Mouse (Mus musculus) embryo, embryonic 11 days (tissue): ENCODE results near the gene Vkorc1.
"Not testable (repeated sequence)": the region's sequence is repeated elsewhere in the genome, so short reads cannot be mapped to it uniquely, and the experiment has no call there.

Source experiments
- DNase-seq: peaks from one replicate; pipeline ENCODE4 v3.0.0-alpha.2; 2015

The Vkorc1 gene

DNA sequence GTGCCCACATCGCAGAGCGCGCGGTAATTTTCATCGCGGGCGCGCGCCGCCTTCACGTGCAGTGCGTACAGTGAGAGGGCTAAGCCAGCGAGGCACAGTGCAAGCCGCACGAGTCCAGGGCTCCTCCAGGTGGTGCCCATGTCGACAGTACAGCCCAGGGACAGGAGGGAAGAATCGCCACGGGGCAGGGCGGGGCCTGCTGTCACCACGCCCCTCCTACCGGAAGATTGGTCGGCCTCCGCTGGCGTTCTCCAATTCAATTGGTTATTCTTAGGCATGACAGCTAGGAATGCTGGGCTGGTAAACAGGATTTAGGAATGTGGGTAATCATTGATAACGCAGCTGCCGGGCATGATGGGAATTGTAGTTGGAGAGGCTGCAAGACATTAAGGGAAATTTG is at the start of gene Vkorc1, which contains the start of gene Gm21974:
Vkorc1 (minus strand) TSS at position 176 of the 400 bp plus-strand sequence.
Gm21974 (minus strand) TSS at position 13 of the 400 bp plus-strand sequence.
- peak; percentile 95 for DNase-seq

DNA sequence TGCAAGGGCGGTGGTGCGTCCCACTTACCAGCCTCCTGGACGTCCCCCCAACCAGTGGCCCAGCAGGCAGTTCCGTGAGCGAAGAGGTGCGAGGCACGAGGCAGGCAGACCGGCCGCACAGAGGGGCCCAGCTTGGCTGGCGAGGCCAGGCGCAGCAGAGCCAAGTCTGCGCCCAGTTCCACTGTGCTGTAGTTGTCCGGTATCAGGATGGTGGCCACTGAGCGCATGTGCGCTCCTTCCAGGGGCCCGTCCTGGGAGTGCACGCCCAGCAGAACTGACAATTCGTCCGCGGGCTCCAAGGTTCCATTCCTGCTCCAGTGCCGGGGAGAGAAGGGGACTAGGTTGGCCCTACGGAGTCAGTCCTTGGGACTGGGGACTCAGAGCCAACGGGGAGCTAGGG is 49.2 kb upstream of the Vkorc1 start:
- DNase-seq = peak; percentile 49

DNA sequence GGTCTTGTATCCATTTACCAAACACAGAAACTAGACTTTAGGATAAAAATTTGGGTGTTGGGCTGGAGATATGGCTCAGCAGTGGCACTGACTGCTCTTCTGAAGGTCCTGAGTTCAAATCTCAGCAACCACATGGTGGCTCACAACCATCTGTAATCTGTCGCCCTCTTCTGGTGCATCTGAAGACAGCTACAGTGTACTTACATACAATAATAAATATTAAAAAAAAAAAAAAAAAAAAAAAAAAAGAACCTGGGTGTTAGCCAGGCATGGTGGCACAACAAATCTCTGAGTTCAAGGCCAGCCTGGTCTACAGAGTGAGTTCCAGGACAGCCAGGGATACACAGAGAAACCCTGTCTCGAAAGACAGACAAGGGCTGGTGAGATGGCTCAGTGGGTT is 46.7 kb upstream of the Vkorc1 start:
- DNase-seq = not testable (repeated sequence)

DNA sequence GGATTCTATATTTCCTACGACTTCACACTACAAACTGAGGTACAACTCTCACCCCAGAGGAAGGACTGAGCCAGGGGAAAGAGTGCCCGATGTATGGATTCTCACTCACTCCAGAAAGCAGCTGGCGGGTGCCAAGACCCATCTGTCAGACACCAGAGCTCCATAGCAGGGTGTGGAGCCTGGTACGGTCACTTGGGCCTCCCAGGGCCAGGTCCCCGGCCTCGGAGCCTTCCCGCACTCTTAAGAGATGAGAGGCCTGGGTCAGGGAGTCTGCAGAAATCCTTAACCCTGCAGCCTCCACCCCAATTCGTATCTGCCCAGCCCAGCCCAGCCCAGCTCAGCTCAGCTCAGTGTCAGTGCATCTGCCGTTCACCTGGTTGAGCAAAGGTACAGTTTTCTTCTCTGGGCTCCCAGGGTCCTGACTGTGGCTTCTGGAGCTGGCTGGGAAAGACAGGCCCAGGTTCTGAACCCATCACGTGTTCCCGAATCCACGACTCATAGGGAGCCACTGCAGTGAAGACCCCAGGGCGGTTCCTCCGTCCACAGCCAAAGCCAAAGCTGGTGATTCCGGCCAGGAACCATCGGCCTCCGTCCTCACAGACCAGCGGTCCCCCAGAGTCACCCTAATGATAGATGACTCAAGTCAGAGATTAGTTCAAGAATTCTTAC is 40.9 kb upstream of the Vkorc1 start:
- no peak for DNase-seq

DNA sequence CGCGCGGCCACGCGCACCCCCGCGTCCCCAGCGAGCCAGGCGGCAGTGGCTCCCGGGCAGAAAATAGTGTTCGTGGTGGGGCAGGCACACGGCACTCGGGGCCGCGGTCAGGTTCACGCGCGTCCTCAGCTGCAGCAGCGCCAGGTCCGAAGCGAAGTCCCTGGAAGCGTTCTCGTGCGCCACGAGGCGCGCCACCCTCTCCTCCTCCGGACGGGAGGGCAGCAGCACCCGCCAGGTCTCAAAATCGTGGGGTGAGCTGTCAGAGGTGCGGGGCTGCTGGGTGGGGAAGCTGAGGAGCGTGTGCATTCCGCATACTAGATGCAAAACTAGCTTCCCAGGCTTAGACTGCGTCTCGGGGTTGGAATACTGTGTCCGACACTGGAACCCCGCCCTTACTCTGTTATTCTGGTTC is 40.3 kb upstream of the Vkorc1 start:
- no peak for DNase-seq

DNA sequence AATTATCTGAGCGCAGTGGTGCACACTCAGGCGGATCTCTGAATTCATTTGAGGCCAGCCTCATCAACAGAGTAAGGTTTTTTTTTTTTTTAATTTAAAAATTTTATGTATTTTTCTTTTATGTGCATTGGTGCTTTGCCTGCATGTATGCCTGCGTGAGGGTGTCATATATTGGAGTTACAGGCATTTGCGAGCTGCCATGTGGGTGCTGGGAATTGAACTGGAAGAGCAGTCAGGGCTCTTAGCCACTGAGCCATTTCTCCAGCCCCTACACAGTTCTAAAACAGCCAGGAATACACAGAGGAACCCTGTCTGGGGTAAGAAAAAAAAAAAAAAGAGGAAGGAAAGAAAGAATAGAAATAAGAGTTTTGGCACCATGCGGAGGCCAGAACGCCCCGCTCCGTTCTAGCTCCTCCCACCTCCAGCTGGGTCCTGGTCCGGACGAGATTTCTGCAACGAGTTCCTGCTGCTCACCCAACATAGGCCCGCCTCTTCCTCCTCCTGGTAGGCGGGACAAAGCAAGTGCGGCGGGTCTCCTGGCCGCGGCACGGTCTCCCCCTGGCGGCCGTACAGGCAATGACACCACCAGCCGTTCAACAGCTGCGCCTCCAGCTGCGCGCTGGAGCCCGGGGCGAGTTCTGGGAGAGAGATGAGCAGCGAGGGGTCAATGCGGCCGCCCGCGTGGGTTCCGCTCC is 39.8 kb upstream of the Vkorc1 start:
- peak; percentile 96 for DNase-seq

DNA sequence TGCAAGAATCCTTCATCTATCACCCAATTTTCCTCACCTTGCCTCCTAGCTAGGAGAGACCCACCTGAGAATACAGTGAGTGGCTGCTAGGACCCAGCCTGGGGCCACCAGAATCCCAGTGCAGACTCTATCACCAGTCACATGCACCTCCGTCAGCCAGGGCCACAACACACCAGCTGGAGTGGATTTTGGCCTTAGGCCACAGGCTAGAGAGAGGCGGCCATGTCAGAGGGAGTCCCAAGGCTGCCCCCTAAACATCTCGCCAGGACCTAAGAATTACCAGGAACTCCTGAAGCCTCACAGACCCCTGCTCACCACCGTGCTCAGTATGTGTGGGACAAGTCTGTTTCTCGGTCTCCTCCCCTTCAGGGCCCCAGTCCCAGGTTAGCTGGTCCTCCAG is 38.7 kb upstream of the Vkorc1 start:
- no peak for DNase-seq

DNA sequence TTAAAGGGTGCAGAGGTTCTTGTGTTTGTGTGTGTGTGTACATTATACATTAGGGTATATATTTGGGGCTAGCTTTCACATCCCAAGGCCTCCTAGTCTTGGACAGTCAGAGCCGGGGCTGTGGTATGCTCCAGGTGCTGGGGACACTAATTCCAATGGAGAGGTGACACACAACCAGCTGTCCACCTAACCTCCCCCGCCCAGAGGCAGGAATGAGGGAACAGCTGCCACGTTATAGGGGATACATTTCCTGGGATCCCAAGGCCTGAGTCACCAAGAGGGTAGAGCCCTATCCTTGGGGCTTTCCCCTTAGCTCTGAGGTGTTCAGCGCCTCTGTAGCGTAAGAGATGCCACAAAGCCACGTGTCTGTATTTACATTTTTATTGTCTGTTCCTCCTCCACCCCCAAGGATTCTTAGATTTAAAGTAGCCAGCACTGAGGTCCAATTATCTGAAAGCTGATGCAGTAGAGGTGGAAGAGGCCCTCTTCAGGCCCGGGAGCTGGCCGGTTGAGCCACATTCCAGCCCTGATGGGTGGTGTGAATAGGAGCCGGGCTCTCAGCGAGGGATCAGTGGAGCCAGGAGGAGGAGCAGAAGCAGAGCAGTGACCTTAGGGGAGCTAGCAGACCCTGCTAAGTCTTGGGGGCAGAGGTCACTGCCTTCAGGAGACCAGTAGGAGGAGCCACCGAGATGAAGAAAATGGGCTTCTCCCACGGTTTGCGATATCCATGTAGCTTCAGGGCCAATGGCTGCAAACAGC is 37.0 kb upstream of the Vkorc1 start:
- DNase-seq = peak; percentile 64

DNA sequence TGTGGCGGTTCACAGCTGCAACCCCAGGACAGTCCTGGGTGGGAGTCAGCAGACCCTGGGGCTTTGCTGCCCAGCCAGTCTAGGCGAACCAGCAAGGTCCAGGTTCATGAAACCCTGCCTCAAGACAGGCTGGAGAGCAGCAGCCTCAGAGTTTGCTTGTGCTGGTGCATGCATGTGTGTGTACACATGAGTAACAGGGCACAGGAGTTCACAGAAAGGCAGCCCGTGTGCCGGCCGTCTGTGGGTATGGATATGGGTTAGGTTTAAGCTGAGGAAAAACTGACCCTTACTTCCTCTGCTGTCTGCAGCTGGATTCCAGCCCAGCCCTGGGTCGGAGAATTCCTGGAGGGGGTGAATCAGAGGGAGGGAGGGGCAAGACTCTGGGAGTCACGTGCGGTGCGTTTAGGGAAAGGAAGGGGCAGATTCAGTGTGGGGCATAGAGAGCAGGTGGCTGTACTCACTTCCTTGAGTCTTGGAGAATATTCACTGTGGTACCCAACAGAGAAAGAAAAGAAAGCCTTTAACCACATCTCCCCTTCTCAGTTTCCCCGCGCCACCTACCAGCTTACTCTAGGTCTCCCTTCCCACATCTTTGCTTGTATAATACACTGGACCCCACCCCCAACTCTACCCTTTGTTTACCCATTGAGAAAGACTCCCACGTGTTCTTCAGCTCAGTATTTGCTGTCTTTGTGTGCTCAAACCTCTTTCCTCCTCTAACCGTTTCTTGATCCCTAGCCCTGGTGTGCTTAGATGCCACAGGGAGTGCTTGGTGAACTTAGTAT is 36.1 kb upstream of the Vkorc1 start:
- DNase-seq = peak; percentile 30

DNA sequence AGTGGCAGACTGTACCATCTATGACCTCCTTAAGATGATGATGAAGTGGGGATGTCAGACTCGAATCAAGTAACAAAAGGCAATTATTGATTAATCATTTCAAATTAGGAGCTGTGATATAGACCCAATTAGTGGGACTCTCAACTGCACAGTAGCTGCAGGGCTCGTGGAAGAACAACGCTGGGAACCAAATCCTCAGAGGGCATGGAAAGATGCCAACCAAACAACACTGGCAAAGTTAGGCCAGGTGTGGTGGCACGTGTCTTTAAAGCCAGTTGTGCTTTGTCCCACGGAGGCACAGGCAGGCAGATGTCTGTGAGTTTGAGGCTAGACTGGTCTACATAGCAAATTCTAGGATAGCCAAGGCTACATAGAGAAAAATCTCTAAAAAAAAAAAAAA is 35.2 kb upstream of the Vkorc1 start:
- DNase-seq = no peak

DNA sequence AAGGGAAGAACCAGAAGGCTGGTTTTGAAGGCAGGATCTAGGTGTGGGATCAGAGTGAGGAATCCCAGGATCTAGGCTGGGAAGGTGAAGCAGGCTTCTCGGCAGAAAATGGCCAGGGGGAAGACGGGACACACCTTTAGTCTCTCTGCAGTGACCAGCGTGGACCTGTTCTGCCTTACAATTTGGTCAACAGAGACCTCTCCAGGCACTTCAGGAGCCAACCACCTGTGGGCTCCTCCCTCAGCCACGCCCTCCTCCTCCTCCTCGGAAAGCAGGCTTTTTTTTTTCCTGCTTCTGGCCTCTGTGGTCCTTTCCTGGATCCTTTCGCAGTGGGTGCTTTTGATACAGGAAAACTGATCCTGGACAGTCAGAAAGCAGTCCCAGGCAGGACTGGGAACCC is 34.5 kb upstream of the Vkorc1 start, which contains the start of gene Prss8:
Prss8 (minus strand) TSS at position 182 of the 400 bp plus-strand sequence.
- DNase-seq = peak; percentile 21

DNA sequence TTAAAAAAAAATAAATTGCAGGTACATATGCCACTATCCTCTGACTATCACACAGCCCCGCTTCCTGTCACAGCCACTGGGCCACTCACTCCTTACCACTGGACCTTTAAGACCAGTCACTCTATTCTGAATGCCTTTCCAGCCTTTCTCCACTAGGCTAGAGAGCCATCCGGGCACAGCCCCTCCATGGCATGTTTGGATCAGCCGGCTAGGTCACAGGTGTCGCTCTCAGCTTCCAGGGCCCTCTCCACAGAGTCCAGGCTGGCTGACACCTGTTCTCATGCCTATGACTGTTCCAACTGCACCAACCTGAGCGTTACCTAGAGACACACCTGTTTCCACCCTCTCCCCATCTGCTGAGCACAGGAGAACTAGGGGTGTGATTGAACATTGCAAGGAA is 33.2 kb upstream of the Vkorc1 start:
- no peak for DNase-seq

DNA sequence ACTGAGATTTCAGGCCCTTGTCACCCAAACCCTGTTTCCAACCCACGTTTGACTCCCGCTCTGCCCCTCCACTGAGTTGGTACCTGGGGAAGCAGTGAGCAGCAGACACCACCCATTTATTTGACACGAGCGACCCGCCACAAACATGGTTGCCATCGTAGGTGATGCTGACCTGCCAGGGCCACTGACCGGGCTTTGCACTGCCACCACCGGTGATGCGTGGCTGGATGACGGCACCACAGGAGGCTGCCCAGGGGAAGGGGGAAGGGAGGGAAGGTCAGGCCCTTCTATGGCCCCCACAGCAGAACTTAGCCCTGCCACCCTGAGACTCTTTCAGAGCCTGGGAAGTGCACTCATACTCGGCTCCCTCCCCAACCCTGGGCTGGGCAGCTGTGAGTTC is 32.3 kb upstream of the Vkorc1 start:
- DNase-seq = no peak

DNA sequence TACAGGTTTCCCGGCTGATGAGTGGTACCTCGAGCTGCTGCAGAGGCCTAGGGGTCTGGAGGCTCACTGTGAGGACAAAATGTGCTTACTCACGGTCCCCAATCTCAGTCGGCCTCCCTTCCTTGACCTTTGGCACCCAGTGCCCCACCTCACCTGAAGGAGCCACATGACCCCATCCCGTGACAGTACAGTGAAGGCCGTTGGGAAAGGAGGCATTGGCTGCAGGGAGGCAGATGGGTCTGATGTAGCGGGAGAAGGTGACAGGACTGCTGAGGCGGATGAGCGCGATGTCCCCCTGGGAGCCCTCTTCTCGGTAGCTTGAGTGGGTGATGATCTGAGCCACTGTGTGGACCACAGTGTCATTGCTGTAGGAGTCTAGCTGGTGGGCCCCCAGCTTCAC is 31.4 kb upstream of the Vkorc1 start:
- no peak for DNase-seq

DNA sequence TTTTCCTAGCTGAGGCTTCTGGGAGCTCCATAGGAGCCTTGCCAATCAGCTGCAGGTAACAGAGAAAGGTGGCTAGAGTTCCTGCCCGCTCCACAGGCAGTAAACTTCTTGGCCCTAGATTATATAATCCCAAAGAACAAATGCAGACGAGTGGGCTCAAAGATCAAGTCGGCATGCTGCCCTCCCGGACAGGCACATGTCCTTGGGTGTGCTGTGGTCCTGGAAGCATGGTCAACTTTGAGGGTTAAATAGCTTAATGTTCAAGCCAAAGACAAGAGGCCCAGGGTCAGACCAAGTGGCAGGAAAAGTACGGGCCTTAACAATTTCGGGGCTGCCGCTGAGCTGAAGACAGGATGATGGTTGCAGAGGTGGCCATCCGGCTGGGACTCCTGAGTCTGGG is 30.6 kb upstream of the Vkorc1 start:
- DNase-seq = no peak

DNA sequence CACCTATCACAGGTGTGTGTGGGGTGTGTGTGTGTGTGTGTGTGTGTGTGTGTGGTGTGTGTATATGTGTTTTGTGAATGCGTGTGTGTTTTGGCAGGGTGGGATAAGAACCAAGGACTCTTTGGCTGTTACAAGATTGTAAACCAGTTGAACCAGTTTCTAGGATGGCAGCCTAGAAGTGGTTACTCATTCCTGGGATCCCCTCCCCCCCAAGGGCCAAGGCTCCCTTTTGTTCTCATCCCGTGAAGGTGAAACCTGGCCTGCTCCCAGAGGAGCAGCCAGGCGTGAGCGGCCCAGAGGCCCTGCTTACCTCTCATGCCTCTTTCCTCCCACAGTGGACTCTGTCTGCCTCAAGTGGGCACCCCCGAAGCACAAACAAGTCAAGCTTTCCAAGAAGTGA is 29.8 kb upstream of the Vkorc1 start:
- DNase-seq = no peak

DNA sequence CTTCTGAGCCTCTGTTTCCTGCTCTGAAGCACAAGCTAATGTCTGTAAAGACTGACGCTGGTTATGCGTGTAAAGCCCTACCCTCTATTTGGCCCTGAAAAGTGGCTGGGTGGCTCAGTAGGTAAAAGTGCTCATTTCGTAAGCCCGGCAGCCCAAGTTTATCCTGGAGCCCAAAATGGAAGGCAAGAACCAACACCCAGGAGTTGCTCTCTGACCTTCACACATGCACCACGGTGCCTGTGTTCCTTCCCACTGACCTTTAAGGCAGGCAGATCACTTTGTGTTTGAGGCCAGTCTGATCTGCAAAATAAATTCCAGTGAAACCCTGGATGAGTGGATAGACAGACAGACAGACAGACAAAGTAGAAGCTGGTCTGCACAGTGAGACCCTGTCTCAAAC is 28.3 kb upstream of the Vkorc1 start:
- no peak for DNase-seq

DNA sequence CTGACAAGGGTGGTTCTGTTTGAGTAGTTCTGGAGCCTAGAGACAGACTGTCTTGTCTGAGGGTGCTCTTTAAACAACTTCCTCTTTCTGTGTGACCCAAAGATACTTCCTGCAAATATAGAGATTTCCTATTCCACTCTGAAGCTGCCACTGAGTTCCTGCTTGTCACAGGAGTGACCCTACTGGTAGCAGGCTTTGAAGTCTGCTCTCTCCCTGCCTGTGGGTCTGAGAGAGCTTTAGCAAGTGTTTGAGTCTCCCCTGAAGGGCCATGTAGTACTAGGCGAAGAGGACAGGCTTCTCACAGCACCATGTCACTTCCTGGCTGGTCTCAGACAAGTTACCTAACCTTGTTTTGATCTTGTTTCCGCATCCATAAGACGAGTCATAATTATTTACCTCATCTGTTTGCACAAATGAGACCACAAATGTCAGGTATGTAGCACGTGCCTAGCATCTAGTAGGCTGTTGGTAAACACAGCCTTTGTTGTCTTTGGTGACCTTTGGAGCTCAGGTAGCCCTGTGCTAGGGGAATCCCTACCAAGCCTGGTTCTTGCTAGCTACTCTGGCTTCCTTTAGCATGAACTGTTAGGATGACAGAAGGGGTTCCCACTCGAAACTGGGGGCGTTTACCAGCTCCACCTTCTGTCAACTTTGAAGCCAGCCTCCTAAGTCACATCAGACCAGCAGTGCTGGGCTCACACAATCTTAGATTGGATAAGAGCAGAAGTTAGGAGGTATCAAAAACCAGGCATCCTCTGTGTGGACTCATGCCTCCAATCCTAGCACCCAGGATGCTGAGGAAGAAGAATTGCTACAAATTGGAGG is 27.2 kb upstream of the Vkorc1 start:
- DNase-seq = no peak

DNA sequence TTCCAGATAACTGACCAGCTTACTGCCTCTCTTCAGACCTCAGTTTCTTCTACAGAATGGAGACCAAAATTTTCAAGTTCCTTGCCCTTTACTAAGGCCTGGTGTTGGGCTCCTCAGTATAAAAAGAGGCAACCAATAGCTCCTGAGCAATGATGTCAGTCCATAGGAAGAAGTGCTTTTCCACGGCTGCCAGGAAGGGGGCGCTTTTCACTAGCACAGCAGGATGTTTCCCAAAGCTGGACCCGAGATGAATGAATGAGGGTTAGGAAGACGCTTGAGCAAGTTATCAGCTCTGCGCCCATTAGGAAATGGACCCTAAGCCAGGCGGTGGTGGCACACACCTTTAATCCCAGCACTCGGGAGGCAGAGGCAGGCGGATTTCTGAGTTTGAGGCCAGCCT is 26.1 kb upstream of the Vkorc1 start:
- DNase-seq = no peak

DNA sequence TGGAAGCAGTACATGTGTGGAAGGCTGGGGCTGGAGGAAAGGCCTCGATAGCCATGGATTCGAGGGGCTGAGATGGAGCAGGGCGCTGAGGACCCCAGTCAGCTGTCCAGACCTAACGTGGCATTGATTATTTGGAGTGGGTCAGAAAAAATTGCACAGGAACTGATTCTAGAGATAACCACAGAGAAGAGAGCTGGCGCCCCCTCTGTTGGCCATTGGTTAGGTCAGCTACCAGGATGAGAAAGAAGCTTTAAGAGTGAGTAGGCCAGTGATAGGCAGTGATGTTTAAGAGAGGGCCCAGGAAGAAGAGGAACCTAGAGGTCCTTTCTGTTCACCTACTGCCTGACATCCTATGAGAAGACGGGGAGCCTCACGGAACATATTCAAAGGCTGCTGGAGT is 23.9 kb upstream of the Vkorc1 start:
- DNase-seq = no peak

DNA sequence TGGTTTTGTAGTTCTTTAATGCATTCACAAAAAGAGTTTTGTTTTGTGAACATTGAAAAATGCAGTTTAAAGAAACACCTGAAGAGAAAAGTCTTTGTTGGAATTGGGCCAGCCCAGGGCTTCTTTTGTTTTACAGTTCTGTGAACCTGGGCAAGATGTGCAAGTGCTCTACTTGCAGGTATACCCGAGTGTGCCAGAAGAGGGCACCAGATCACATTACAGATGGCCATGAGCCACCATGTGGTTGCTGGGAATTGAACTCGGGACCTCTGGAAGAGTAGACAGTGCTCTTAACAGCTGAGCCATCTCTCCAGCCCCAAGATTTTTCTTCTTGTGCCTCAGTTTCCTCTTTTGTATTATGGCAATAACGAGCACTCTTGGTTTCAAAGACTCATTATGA is 22.8 kb upstream of the Vkorc1 start:
- DNase-seq = peak; percentile 49

DNA sequence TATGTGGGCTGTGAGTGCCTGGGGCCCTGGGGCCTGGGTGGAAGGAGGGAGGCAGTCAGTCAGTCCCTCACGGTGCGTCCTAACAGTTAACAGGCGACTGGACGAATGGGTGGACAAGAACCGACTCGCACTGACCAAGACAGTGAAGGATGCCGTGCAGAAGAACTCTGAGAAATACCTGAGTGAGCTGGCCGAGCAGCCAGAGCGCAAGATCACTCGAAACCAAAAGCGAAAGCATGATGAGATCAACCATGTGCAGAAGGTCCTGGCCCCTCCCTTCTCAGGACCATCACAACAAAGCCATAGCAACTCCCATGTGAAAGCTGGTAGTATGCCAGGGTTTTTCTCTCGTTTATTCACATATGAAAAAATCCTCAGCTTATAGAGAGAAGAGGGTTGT is 19.9 kb upstream of the Vkorc1 start:
- DNase-seq = no peak
